Mouse (Mus musculus) spleen, postnatal 10 days (tissue): Measurements from ENCODE around the gene Itgb4.
"Not testable (repeated sequence)": the region's sequence is repeated elsewhere in the genome, so short reads cannot be mapped to it uniquely, and the experiment has no call there.

ENCODE experiments used
- DNase-seq, 2 experiments: peaks; one replicate each; pipeline ENCODE4 v3.0.0; 2021 to 2022; ENCODE audit warnings: low spot score in 2 of 2

Itgb4 gene

DNA sequence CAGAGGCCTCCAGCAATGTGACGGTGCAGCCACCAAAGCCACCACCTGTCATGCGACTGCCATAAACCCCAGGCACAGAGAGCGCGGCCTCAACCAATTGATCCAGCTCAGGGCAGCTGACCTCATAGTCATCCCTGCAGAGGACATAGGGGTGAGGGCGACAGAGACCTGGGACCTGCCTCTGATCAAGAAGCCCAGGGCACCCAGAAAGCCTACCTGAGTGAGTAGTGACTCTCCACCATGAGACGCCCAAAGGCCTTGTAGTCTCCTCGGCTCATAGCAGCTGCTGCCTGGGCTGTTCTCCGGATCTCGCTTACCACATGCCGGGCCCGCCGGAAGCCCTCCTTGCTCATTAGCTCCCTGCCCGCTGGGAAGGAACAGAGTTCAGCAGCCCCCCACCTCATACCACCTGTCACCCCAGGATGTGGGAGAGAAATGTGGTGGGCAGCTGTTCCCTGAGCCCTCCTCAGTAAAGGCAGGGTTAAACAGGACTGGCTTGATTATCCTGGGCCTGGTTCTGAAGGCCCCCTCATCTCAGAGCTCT is 34.4 kb downstream of the Itgb4 start:
- no peak for DNase-seq

DNA sequence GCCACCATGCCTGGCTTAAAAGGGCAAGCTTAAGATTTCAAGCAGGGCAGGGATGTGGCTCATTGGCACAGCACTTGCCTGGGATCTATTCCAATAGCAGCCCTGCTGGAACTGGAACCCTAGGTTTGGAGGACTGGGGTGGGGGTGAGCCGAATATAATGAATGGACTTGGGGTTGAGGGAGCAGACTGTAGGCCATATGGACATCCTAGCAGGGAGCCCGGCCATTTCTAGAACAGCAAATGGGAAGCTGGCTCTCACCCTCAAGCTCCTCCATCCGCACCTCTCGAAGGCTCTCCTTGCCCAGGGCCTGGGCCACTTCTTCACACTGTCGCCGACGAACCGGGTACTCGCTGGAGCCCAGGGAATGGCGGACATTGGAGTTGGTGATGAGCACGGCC is 35.2 kb downstream of the Itgb4 start:
- DNase-seq = no peak

DNA sequence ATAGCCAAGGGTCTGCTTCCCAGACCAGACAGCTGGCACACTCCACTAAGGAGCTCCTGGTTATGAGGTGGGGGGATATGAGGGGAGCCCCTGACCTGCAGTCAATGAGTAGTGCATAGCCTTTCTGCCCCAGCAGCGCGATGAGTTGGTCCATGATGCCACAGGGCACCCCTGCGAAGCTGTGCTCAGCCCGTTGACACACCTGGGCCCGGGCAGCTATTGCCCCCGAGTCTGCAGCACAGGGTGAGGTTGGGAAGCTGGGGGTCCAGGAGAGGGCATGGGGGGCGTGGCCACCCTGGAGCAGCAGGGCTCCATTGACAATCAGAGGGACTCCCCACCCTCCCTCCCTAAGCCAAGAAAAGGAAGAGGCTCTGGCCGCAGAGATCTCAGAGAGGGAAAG is 35.6 kb downstream of the Itgb4 start:
- no peak for DNase-seq

DNA sequence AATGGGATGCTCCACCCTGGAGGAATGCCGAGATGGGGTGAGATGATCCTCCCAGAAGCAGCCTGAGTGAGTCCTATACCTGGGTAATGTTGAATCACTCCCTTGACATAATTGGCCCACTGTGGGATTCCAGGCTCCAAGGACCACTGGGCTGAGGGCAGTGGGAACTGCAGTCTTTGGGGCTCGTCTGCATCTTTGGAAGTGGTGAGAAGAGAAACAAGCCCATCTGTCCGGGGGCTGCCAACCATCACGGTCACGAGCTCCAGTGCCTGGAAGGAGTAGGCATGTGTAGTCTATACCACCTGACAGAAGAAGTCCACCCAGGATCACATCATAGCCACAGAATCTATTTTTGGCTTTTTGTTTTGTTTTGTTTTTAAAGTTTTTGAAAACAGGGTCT is 36.4 kb downstream of the Itgb4 start:
- DNase-seq = no peak

DNA sequence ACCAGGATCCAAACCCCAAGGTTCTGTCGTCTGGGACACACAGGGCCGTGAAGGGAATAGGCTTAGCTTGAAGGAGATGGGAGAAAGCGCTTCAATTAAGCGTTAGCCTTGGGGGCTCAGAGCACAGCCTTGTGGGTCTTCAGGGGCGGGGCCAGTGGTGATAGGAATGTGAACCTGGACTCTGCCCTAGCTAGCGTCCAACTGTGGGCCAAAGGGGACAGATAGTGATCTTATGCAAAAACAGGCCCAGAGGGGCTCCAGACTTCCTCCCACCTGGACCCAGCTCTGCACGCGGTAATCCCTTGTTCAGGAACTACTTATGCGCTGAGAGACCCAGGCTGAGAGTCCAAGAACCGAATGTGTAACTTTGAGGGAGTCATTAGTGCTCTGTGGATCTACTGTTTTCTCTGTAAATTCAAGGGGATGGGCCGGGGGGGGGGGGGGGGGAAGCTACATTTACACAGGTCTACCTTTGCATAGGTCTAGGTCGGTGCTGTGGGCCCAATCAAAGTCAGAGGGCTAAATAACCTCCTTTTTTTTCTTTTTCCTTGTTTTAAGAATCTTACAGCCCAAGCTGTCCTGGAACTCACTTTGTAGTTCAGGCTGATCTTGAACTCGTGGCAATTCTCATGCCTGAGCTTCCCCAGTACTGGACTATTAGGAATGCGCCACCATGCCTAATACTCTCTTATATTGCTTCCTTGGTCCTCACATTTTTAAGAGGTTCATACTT is 37.2 kb downstream of the Itgb4 start:
- no peak for DNase-seq

DNA sequence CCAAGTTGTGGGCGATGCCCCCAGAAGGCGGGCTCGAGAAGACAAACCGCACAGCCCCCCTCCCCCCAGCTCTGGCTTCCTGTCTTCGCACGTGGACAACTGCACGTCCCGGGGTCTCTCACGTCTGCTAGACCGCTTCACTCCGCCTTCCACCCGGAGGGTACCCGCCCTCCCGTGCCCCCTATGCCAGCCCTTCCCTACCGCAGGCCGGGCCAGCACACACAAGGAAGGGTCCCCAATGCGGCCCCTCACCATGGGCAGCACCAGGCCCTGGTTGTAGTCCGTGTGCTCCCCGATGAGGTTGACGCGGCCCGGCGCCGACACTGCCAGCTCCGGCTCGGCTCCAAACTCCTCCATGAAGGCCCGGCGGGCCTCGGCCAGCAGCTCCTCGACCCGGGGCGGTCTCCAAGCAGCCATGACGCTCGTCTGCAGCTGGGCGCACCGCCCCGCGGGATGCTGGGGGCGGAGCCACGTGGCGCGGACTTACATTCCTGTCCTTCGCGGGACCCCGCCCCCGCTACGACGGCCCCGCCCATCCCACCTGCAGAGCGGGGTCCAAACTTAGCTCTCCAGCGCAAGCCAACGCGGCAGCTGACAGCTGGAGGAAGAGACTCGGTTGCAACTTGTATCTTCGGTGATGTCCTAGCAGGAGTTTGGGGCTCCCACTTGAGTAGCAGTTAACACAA is 37.9 kb downstream of the Itgb4 start, which contains the start of gene Galk1:
Gene Galk1 (minus strand): TSS at position 458 of the 686 bp plus-strand sequence.
- peak; percentile 64 to 90 for DNase-seq

DNA sequence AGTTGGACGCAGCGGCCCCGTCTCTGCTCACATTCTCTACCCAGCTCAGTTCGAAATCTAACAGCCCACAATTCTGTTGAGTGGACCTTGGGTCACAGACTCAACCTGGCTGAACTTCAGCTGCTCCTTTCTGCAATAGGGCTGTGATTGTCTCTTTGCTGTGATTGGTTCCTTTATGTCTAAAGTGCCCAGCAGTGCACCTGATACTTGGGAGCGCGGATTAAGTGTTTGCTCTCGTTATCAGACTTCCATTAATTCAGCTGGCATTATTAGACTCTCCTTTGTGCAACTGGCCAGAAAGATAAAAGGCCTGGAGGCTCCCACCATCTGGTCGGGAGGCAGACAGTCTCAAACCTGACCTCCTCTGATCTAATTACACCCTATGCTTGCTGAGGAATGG is 40.3 kb downstream of the Itgb4 start:
- DNase-seq = no peak

DNA sequence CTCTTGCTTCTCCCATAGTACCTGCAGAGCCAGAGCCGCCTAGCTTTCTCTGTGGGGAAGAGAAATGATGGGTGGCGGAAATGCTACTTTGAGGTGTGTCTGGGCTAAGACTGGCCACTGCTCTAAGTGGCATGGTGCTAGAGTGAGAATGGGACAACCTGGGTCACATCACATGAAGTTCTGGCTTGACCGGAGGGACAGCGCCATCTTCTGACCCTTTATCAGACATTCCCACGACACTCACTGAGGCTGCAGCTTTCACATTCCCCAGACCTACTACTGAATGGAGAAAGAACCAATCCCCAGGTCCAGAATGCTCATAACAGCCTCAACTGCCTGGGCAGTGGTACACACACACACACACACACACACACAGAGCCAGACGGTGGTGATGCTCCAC is 43.6 kb downstream of the Itgb4 start:
- DNase-seq = peak in 1 of 2 experiments; percentile 62

DNA sequence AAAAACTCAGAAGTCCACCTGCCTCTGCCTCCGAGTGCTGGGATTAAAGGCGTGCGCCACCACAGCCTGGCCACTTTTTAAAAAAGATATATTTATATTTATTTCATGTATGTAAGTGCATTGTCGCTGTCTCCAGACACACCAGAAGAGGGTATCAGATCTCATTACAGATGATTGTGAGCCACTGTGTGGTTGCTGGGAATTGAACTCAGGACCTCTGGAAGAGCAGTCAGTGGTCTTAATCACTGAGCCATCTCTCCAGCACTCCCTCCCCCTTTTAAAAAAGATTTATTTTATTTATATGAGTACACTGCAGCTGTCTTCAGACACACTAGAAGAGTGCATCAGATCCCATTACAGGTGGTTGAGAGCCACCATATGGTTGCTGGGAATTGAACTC is 44.4 kb downstream of the Itgb4 start:
- not testable (repeated sequence) for DNase-seq

DNA sequence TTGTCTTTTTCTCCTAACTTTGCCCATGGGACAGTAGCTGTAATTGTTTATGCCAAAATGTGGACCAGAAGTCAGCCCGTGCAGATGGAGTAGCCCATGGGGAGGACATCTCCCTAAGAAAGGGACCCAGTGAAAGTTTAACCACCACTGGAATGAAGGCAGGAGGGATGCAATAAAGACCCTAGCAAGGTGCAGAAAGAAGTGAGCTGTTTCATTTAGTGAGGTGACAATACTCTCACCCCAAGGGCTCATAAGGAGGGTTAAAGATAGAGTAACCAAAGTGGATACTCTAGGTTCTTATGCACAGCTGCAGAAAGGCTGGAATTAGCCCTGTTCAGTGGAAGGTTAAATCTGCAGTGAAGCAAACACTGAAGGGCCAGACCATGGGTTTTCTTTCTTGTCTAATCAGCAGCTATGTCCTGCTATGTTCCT is 44.9 kb downstream of the Itgb4 start:
- DNase-seq = no peak

DNA sequence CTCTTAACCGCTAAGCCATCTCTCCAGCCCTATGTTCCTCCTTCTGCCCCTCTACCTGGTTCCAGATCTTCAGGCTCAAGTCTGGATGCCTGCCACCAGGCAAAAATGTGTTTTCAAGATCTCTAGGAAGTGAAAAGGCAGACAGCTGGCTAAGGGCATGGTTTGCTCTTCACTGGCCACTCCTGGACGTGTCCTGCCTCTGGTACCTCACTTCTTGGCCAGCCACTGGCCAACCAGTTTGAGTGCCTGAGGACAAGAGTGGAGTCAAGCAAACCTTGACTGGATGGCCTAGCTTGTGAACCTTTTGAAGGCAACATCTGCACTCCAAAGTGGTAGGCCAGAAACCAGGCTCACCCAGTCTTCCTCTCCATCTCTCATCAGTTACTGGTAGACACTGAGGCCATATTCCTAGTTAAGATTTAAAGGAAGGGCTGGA is 45.5 kb downstream of the Itgb4 start:
- DNase-seq = peak in 1 of 2 experiments; percentile 53

DNA sequence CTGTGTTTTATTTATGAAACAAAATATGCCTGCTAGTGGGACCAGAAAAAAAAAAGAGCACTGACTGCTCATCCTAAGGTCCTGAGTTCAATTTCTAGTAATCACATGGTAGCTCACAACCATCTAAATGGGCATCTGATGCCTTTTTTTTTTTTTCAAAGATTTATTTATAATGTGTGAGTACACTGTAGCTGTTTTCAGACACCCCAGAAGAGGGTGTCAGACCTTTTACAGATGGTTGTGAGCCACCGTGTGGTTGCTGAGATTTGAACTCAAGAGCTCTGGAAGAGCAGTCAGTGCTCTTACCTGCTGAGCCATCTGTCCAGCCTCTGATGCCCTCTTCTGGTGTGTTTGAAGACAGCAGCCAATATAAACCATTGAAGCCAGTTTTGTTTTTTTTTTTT is 46.0 kb downstream of the Itgb4 start:
- peak in 1 of 2 experiments; percentile 55 for DNase-seq

DNA sequence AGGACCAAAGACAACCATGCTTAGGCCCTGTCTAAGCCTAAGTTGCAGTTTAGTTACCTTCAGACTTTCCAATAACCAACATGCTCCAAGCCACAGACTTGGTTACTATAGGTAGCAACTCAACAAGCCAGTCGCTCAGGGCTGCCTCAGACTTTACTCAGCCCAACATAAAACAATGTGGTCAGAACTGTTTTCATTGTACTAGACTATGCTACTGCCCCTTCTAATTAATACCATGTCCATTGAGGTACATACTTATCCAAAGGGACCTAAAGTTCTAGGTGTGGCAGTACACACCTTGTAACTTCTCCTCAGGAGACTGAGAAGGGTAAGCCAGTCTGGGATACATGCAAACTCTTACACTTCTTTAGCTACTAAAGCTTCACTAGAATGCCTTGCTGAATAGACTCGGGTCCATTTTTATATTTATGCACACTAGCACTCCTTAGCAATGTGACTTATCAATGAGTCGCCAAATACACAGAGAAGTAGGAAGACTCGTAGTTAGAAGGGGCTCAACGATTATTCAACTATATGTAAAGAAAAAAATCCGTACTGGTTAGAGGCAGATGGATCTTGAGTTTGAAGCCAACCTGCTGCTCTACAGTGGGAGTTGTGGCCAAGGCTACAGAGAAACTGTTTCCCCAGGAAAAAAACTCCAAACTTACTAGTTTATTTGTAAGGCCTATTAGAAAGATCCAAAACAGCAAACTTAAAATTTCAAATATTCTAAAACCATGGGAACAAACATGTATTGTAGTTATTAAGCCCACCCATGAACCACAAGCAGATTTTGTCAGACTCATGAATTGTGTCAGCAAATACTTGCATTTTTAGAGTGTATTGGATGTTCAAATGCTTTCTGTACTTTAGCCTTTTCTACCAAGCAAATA is 47.1 kb downstream of the Itgb4 start:
- peak in 1 of 2 experiments; percentile 29 for DNase-seq

DNA sequence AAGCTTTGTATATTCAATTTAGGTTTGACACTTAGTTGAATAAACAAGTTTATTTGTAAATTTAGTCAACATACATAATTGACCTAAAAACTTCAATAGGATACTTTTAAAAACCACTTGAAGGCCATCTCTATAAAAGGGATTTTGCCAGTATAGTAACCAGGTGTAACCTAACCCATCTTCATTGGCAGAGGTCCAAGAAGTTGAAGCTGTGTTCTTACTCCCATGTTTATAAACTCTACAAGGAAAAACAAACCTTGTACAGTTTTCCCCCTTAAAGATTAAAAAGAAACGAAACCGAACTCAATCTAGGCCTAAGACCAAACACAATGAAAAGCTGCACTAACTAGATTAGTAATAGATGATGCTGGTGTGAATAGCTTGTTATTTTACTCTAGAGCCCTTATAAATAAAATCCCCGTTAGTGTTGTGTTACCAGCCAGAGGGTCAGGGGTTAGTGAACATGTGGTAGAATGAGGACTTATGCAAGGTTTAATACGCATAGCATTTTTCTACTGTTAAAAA is 47.8 kb downstream of the Itgb4 start:
- no peak for DNase-seq

DNA sequence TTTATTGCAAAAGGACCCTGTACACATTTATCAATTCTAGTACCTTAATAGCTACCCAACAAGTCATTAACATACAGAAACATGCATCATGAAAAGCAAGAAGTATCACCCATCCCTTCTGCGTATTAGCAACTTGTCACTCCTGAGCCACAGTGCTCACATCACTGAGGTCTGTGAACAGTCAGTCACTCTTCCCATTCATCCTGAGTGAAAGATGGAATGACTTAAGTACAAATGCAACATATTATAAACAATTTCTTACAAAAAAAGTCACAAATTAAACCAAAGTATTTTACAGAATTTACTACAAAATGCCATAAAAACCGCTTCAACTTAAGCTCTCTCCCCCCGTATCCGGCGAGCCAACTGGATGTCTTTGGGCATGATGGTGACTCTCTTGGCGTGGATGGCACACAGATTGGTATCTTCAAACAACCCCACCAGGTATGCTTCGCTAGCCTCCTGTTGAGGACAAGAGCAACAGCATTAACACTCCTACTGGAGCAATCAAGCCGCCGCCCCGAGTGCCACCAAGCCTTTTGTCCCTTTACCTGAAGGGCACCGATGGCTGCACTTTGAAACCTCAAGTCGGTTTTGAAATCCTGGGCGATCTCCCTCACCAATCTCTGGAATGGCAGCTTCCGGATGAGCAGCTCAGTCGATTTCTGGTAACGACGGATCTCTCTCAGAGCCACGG is 48.7 kb downstream of the Itgb4 start:
- peak in 1 of 2 experiments; percentile 56 for DNase-seq

DNA sequence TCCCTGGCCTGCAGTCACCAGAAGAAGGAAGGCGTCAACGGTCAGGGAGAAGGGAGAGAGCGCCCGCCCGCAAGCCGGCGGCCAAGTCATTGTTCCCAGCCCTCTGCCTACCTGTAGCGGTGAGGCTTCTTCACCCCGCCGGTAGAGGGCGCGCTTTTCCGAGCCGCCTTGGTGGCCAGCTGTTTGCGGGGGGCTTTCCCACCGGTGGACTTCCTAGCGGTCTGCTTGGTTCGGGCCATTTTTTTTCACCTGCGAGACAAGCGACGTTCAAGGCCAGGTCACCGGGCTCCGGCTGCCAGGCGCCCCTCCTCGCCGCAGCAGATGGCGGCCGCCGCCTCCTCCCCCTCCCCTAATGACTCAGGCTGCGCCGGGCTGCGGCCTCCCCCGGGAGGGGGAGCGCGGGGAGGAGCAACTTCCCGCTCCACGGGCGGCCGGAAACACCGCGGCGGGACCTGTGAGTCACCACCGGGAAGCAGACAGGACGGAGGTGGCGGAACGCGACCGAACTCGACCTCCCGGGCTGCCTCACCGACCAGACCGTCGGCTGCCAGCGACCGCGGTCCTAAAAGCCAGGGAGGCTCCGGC is 49.4 kb downstream of the Itgb4 start:
- peak; percentile 78 to 86 for DNase-seq

DNA sequence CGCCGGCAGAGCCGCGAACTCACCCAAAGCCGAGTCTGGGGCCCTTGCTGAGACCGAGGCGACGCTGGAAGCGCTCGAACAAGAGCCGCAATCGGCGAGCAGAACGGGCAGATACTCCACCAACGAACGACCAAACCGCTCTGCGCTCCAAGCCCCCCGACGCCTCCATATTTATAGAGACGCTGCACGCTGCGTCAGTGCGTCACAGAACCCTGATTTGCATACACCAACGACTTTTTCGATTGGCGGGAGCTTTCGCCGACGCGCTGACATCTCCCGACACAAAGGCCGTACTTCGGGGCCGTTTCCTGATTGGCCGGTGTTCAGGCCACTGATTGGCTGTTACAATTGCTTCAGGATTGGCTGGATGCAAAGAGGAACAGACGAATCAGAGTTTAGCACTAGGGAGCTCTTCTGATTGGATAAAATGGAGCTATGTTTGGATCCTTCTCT is 49.9 kb downstream of the Itgb4 start:
- peak; percentile 95 to 97 for DNase-seq

DNA sequence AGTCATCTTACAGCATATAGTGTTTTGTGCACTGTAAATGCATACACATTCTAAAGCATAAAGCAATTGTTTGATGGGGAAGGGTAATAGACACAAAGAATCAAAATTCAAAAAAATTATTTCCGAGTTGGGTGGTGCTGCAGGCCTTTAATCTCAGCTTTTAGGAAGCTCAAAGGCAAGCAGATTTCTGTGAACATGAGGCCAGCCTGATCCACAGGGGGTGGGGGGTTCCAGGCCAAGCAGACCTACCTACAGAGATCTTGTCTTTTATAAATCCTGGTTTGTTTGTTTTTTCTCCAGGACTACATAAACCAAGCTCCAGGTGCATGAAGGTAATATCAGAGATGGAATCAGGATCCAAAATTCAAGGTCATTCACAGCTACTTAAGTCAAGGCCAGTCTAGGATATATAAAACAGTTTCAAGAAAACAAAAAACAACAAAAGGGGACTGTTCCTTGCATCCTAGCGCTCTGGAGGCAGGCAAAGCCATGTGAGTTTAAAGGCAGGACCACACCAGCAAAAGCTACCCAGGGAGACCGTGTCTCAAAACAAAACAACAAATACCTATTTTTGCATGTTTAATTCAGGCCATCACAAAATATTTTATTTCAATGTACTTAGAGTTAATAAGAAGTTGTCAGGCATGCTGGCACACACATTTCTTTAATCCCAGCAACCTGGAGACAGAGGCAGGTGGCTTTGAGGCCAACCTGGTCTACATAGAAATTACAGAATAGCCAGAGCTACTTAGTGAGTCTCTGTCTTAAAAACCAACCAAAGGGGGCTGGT is 50.7 kb downstream of the Itgb4 start:
- no peak for DNase-seq

DNA sequence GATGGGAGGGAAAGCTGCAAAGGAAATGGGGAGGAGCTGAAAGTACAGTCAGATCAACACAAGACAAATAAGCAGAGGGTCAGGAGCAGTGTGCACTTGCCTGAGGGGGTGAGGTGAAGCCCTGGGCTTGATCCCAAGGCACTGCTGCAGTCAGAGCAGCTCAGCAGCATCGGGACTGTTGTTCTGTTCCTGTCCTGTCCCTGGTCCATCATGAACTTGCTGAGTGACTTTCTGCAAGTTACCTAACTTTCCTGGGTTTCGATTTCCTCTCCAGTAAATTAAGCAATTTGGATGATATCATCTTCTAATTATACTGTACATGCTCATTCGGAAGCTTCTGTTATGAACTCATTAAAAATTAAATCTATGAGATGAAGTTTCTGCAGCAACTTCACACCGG is 53.2 kb downstream of the Itgb4 start, which contains the start of gene H3f3b:
Gene H3f3b (minus strand): TSS at position 207 of the 400 bp plus-strand sequence.
- no peak for DNase-seq
